Mouse (Mus musculus) intestine, embryonic 16.5 days (tissue): Measurements from ENCODE around the gene Itpr3. TPM values are rescaled to one million over a fixed set of nuclear protein-coding genes. Genes with fewer than 3 reads are reported as not detected.

Source experiments
- ATAC-seq: fragments of 200-750 bp; cut with Nextera tagmentation; 2 replicates; pipeline ENCODE4 v1.8.0; 2017; ENCODE audit warnings: moderate TSS enrichment, moderate library complexity
- H3K27ac ChIP-seq: fragments of 300-500 bp; sonication (generic); 2 replicates; pipeline ENCODE4 v1.5.1; 2014; ENCODE audit warnings: mild to moderate bottlenecking, low read length
- H3K27me3 ChIP-seq: fragments of 300-500 bp; sonication (generic); replicated peaks from 2 replicates; pipeline ENCODE4 v1.6.1; 2014; ENCODE audit warnings: low read length, control low read depth, mixed read lengths; ENCODE audit not compliant: control insufficient read depth, insufficient read depth
- H3K36me3 ChIP-seq: fragments of 300-500 bp; sonication (generic); 2 replicates; pipeline ENCODE4 v1.6.1; 2014; ENCODE audit warnings: low read length, control low read depth; ENCODE audit not compliant: control insufficient read depth, insufficient read depth
- H3K4me1 ChIP-seq: fragments of 300-500 bp; sonication (generic); 2 replicates; pipeline ENCODE4 v1.6.1; 2014; ENCODE audit warnings: low read length, control low read depth, mixed read lengths; ENCODE audit not compliant: control insufficient read depth, insufficient read depth
- H3K4me2 ChIP-seq: fragments of 300-500 bp; sonication (generic); 2 replicates; pipeline ENCODE4 v1.6.1; 2014; ENCODE audit warnings: low read depth, low read length, control low read depth
- H3K4me3 ChIP-seq: fragments of 300-500 bp; sonication (generic); 2 replicates; pipeline ENCODE4 v1.5.1; 2014; ENCODE audit warnings: mild to moderate bottlenecking, low read length
- H3K9ac ChIP-seq: fragments of 300-500 bp; sonication (generic); 2 replicates; pipeline ENCODE4 v1.6.1; 2014; ENCODE audit warnings: low read depth, low read length
- H3K9me3 ChIP-seq: fragments of 300-500 bp; sonication (generic); 2 replicates; pipeline ENCODE4 v1.6.1; 2016; ENCODE audit warnings: low read length, control low read depth; ENCODE audit not compliant: control insufficient read depth
- WGBS: fragments of 180-500 bp; shearing (Covaris S2); extraction: QIAGEN DNeasy Blood & Tissue Kit; methylation state at CpG from one replicate; pipeline ENCODE4 v1.1.7; 2014; 5-methylcytosine and 5-hydroxymethylcytosine counted together
- polyA plus RNA-seq: library from polyadenylated mRNA; unstranded; fragments of >200 nt; fragmentation: Nextera tagmentation; extraction: Ambion mirVana; gene quantifications from 2 replicates; pipeline ENCODE4 v1.2.1, GENCODE M21; 2015

The Itpr3 gene
- polyA plus RNA-seq, 1 experiment from 2014 or later: 12.1 TPM

DNA sequence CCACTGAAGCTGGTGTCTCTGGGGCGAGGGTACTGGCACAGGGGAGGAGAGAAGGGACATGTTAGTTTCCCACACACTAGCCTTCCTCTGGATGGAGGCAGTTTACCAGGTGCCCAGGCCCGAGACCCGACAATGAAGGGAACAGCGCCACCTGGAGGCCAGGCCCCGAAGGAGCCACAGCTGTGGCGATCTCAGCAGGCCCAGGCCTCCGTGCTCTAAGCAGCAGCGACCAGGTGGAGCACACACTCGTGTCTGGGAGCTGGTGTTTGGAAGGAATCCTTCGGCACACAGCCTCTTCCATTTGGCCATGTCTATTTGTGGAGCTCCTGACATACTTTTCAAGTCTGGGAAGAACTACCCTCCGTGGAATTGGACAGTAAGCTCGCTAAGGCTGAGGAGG, 68.1 kb downstream of the Itpr3 start:
- no peak; the same call in 1 of the 2 replicates for ATAC-seq
- 34% methylated on average over 12 of the region's 12 CpGs for WGBS

DNA sequence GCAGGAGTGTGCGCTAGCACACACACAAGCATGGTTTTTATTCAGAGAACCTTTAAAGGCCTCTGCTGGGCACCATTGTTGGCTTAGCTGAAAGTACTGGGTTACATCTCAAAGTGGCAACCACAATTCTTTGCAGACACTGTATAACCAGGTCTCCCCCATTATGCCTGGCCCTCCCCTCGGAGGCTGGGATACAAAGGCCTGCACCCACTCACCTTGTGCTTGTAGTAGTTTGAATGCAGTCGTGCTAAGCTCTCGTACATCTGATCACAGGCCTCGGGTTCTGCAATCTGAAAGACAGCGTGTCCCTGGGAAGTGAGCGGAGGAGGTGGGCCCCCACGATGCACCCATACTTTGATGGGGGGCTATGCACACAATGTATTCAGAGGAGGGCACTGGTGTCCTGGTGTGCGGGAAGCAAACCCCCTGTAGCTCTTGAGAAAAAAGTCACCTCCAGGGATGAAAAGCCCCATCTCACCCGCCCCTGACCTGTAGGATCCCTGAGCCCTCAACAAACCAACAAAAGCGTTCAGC, 68.6 kb downstream of the Itpr3 start:
- no peak for ATAC-seq
- no peak overlapping the region for H3K4me2 ChIP-seq
- H3K27me3 ChIP-seq: no peaks in the 10 kb centered on the region
- H3K4me3 ChIP-seq: no peak overlapping the region
- 85% methylated on average over 11 of the region's 11 CpGs for WGBS
- H3K27ac ChIP-seq: no peak overlapping the region
- H3K36me3 ChIP-seq: peaks cover 5% of the 10 kb centered on the region
- no peaks in the 10 kb centered on the region for H3K9me3 ChIP-seq
- peaks cover 47% of the 10 kb centered on the region for H3K4me1 ChIP-seq
- H3K9ac ChIP-seq: no peak overlapping the region

More for the DNA sequence above, 68.1 kb downstream of the Itpr3 start:
- Histone ChIP-seq H3K36me3 (peaks cover 6% of the 10 kb centered on the region), H3K9ac (no peak overlapping the region), H3K27me3 (no peaks in the 10 kb centered on the region), H3K27ac (no peak overlapping the region), H3K4me2 (no peak overlapping the region), H3K4me1 (peaks cover 47% of the 10 kb centered on the region), H3K9me3 (no peaks in the 10 kb centered on the region), H3K4me3 (no peak overlapping the region)

GRCm38 (mm10) chr17:27126974-27127373, 69.9 kb downstream of the Itpr3 start:
- 66% methylated on average over 10 of the region's 10 CpGs for WGBS
- H3K36me3 ChIP-seq: peaks cover 5% of the 10 kb centered on the region
- H3K27me3 ChIP-seq: no peaks in the 10 kb centered on the region
- H3K4me2 ChIP-seq: no peak overlapping the region
- no peak for ATAC-seq
- no peak overlapping the region for H3K9ac ChIP-seq
- no peak overlapping the region for H3K27ac ChIP-seq
- H3K4me1 ChIP-seq: peaks cover 44% of the 10 kb centered on the region
- H3K4me3 ChIP-seq: no peak overlapping the region
- no peaks in the 10 kb centered on the region for H3K9me3 ChIP-seq

GRCm38 (mm10) chr17:27128189-27128588, 71.1 kb downstream of the Itpr3 start:
- Histone ChIP-seq H3K27me3 (no peaks in the 10 kb centered on the region), H3K9ac (no peak overlapping the region), H3K36me3 (peaks cover 5% of the 10 kb centered on the region), H3K4me3 (no peak overlapping the region), H3K27ac (no peak overlapping the region), H3K9me3 (no peaks in the 10 kb centered on the region), H3K4me2 (no peak overlapping the region), H3K4me1 (peaks cover 43% of the 10 kb centered on the region)
- 90% methylated on average over 5 of the region's 5 CpGs for WGBS
- ATAC-seq: no peak

- Histone ChIP-seq H3K4me1 (peaks cover 44% of the 10 kb centered on the region), H3K4me3 (no peak overlapping the region), H3K36me3 (no peaks in the 10 kb centered on the region; the same call in 1 of the 2 replicates), H3K9ac (peak overlapping the region; percentile 10; the same call in 1 of the 2 replicates), H3K4me2 (no peak overlapping the region), H3K27me3 (no peaks in the 10 kb centered on the region), H3K9me3 (no peaks in the 10 kb centered on the region), H3K27ac (no peak overlapping the region)
- 75% methylated on average over 13 of the region's 13 CpGs for WGBS
- ATAC-seq: no peak
These were observed 72.2 kb downstream of the Itpr3 start for GRCm38 (mm10) chr17:27129291-27129690.

- ATAC-seq: no peak
- Histone ChIP-seq H3K9me3 (no peaks in the 10 kb centered on the region), H3K9ac (peak overlapping the region; percentile 10; the same call in 1 of the 2 replicates), H3K27ac (no peak overlapping the region), H3K36me3 (no peaks in the 10 kb centered on the region; the same call in 1 of the 2 replicates), H3K27me3 (no peaks in the 10 kb centered on the region), H3K4me3 (no peak overlapping the region), H3K4me2 (no peak overlapping the region), H3K4me1 (peaks cover 44% of the 10 kb centered on the region)
- WGBS: 78% methylated on average over 7 of the region's 7 CpGs
These were observed 72.7 kb downstream of the Itpr3 start for GRCm38 (mm10) chr17:27129819-27130218.

DNA sequence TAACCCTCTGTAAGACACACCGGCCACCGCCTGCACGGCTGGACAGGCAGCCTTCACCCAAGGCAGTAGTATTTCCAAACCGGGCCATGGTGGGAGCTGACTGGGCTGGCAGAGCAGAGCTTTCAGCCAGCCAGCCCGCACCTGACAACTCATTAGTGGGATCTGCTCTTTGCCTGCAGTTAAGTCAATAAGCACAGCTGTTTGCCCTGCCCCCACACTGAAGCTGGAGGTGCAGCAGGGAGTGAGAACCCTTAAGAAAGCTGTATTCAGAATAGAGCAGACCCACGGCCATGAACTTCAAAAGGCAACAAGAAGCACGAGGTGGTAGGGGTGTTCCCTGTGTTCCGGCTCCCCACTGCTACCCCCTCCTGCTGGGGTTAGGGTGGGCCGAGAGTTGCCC, 73.1 kb downstream of the Itpr3 start:
- H3K4me2 ChIP-seq: no peak overlapping the region
- no peaks in the 10 kb centered on the region for H3K27me3 ChIP-seq
- H3K36me3 ChIP-seq: no peaks in the 10 kb centered on the region
- ATAC-seq: no peak
- 50% methylated on average over 9 of the region's 9 CpGs for WGBS
- no peak overlapping the region for H3K4me3 ChIP-seq
- no peak overlapping the region for H3K9ac ChIP-seq
- H3K4me1 ChIP-seq: peaks cover 44% of the 10 kb centered on the region
- no peak overlapping the region for H3K27ac ChIP-seq
- no peaks in the 10 kb centered on the region for H3K9me3 ChIP-seq

DNA sequence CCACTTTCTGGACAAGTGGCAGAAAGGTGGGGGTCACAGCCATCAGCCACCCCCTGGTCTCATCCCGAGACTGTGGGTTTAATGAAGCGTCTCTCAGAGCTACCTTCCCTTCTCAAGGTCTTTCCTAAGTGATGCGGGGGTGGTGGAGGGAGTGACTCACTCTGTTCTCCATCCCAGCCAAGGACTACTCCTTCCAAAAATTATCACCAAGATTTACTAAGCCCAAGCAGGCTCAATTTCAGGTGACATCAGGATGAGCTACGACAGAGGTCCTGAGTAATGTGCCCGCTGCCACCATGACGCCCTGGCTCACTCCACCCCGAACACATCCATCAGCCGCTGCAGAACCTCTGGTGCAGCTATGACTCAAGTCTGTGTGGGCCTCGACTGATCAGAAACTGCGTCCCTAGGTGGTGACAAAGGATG, 74.1 kb downstream of the Itpr3 start:
- no peaks in the 10 kb centered on the region for H3K9me3 ChIP-seq
- H3K4me3 ChIP-seq: no peak overlapping the region
- no peaks in the 10 kb centered on the region for H3K36me3 ChIP-seq
- WGBS: 86% methylated on average over 10 of the region's 10 CpGs
- H3K4me2 ChIP-seq: no peak overlapping the region
- no peak overlapping the region for H3K27ac ChIP-seq
- ATAC-seq: no peak
- peaks cover 38% of the 10 kb centered on the region for H3K4me1 ChIP-seq
- no peaks in the 10 kb centered on the region for H3K27me3 ChIP-seq
- no peak overlapping the region for H3K9ac ChIP-seq

DNA sequence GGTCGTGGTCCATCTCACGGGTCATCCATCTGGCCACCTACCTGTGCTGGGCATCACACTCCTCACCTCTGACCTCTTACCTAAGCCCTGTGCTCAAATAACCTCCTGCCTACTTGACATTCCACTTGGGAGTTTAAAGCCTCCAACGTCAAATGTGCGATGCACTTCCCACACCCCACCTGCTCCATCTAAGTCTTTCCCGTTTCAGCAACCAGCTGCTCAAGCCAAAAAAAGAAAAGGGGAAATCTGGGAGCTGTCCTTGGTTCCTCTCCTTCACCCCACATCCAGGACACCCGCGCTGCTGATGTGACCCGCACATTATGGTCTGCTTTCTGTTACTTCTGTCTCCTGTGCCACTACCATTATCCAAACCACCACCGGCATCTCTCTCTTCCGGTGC, 75.1 kb downstream of the Itpr3 start:
- H3K27me3 ChIP-seq: no peaks in the 10 kb centered on the region
- 87% methylated on average over 10 of the region's 10 CpGs for WGBS
- H3K9ac ChIP-seq: no peak overlapping the region
- peaks cover 31% of the 10 kb centered on the region for H3K4me1 ChIP-seq
- H3K4me2 ChIP-seq: no peak overlapping the region
- ATAC-seq: no peak
- H3K9me3 ChIP-seq: no peaks in the 10 kb centered on the region
- no peaks in the 10 kb centered on the region for H3K36me3 ChIP-seq
- no peak overlapping the region for H3K27ac ChIP-seq
- H3K4me3 ChIP-seq: no peak overlapping the region
